Mouse (Mus musculus): Measurements from ENCODE around the gene 0610010K14Rik.

DNA sequence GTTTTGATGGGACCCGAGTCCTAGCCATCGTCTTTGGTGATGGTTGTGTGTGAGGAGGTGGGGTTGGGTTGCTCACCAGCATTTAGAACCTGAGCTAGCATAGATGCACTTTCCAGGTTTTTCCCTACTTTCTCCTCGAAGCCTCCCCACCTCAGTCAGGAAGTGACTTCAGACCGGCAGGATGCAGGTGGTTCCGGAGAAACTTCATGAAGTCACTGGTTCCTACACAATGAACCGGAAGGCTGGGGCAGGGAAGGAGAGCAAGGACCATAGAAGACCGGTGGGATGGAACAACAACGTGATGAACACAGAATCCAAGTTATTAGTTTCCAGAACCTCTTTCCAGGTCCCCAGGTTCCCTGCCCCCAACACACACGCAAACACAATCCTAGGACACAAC, 14.0 kb downstream of the 0610010K14Rik start:
- TF ChIP-seq CTCF (IDR thresholded peaks at IDR 0.05; ENCODE audit: insufficient read depth, low read depth, low read length) (no peak), POLR2A (IDR thresholded peaks at IDR 0.05; ENCODE audit: insufficient read depth, low read depth, low read length) (no peak)

All from olfactory bulb, adult 2 months (tissue).